Mouse (Mus musculus): ENCODE measurements around the gene Gm45717. TPM values are rescaled to one million over a fixed set of nuclear protein-coding genes. Genes with fewer than 3 reads are reported as not detected.

The Gm45717 gene
- total RNA-seq, 2 experiments from 2014 or later: not detected

- no peak for ATAC-seq (replicated peaks; ENCODE audit: low FRiP score, poor library complexity, severe bottlenecking)
Measured at GRCm38 (mm10) chr7:140912293-140912692, 43.4 kb downstream of the Gm45717 start.

DNA sequence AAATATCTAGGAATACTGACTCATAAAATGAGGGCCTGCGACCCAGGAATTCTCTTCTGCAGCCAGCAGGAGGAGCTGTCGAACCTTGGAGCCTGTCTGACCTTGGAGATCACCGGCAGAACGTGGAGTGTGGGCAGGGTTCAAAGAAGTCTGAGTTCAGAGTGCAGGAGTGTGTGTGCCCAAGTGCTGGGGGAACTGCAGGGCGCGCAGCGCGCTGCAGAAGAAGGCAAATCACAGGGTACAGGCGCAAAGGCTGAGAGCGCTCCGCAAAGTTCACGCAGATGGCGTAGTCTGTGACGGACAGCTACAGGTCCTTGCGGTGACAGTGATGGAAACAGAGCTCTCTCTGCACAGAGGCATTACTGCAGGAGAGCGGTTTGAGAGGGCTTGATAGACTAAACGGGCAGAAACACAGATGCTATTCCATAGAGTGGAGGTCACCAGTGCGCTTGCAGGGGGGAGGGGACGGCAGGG lies 47.1 kb downstream of the Gm45717 start:
- ATAC-seq (replicated peaks; ENCODE audit: low FRiP score, poor library complexity, severe bottlenecking): peak; percentile 82

- ATAC-seq (replicated peaks; ENCODE audit: low FRiP score, poor library complexity, severe bottlenecking): no peak
Measured at GRCm38 (mm10) chr7:140908181-140908580, 47.6 kb downstream of the Gm45717 start.

DNA sequence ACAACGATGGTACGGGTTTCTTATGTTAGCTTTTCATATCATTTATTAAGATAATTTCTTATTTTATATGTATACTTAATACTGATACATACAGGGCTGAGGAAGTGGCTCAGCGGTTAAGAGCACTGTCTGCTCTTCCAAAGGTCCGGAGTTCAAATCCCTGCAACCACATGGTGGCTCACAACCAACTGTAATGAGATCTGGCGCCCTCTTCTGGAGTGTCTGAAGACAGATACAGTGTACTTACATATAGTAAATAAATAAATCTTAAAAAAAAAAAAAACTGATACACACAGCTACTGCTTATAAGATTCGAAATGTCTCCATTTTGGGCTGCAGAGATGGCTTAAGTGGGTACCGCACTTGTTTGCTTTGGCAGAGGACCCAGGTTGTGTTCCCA lies 48.0 kb downstream of the Gm45717 start:
- no peak for ATAC-seq (replicated peaks; ENCODE audit: low FRiP score, poor library complexity, severe bottlenecking)

- ATAC-seq (replicated peaks; ENCODE audit: low FRiP score, poor library complexity, severe bottlenecking): no peak
Measured at GRCm38 (mm10) chr7:140907131-140907530, 48.6 kb downstream of the Gm45717 start.

DNA sequence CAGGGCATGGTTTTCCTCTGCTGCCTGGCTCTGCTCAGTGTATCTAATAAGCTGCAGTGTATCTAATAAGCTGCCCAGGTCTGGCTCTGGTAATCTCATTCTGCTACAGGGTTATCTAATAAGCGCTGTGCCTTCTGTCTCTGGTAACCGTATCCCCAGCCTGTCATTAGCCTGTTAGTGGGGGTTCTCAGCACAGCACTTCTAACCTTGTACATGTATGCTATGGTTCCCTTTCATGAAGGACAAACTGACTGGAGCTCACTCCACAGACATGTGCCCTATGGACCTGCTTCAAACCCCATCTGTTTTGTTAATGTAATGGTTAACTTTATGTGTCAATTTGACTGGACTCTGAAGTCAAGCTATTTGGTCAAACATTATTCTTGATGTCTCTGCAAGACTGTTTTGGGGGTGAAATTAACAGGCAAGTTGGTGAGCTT lies 50.1 kb downstream of the Gm45717 start:
- ATAC-seq (replicated peaks; ENCODE audit: low FRiP score, poor library complexity, severe bottlenecking): no peak

DNA sequence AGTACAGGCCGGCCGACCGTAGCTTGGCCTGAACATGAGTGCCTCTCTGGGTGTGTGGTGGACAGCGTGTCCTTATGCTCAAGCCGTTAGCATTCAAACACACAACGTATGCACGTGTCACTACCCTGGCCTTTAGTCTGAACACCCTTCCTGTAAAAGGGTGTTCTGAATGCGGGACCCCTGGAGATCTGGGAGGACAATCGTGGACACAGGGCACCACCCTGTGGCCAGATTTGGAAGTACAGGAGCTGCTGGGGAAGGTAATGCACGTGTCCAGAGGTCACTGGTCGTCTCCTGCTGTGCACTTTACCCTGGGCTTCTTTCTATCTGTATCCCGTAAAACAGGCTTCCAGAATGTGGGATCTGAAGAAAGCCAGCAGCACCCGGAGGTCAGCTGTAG lies 52.5 kb downstream of the Gm45717 start:
- peak; percentile 62 for ATAC-seq (replicated peaks; ENCODE audit: low FRiP score, poor library complexity, severe bottlenecking)

GRCm38 (mm10) chr7:140902036-140902875 lies 53.5 kb downstream of the Gm45717 start:
- no peak for ATAC-seq (replicated peaks; ENCODE audit: low FRiP score, poor library complexity, severe bottlenecking)

DNA sequence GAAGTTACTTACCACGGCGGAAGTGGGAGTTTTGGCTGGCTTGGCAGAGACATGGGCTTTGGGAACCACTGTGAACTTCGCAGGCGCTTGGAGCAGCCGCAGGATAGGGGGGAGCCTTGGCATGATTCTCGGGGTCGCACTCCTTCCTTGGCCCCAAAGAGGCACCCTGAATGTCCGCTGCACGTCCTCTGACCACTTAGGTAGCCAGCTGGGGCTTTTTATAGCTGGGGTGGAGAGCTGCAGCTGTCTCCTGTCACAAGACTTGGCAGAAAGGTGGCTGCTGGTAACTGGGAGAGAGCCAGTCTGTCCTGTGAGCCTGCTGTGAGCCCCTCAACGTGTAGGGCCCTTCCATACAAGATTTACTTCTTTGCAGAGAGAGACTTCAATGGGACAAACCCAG lies 55.5 kb downstream of the Gm45717 start, which contains the start of gene Cox8b:
Cox8b (minus strand) TSS at position 227 of the 400 bp plus-strand sequence.
- no peak for ATAC-seq (replicated peaks; ENCODE audit: low FRiP score, poor library complexity, severe bottlenecking)

Other genes starting within 250 kb of the Gm45717 start
- not detected in 2 replicates for gene Cyp2e1, start 192.2 kb downstream of the Gm45717 start, total RNA-seq (2015; ENCODE audit: low replicate concordance)
- not detected in 2 replicates for gene Cyp2e1, start 192.2 kb downstream of the Gm45717 start, total RNA-seq (2017; ENCODE audit: low replicate concordance)
- gene Syce1, start 168.1 kb downstream of the Gm45717 start, total RNA-seq (2015; ENCODE audit: low replicate concordance): not detected in 2 replicates
- gene Syce1, start 168.1 kb downstream of the Gm45717 start, total RNA-seq (2017; ENCODE audit: low replicate concordance): 0.60 TPM in 1 of 2 replicates, not detected in the other
- gene Zfp941, start 133.8 kb downstream of the Gm45717 start, total RNA-seq (2015; ENCODE audit: low replicate concordance): not detected in 2 replicates
- gene Zfp941, start 133.8 kb downstream of the Gm45717 start, total RNA-seq (2017; ENCODE audit: low replicate concordance): 0.28 and 0.51 TPM in 2 replicates
- gene Urah, start 120.9 kb downstream of the Gm45717 start, total RNA-seq (2015; ENCODE audit: low replicate concordance): not detected in 2 replicates
- gene Urah, start 120.9 kb downstream of the Gm45717 start, total RNA-seq (2017; ENCODE audit: low replicate concordance): not detected in 2 replicates
- not detected in 2 replicates for gene Scgb1c1, start 110.4 kb downstream of the Gm45717 start, total RNA-seq (2015; ENCODE audit: low replicate concordance)
- gene Scgb1c1, start 110.4 kb downstream of the Gm45717 start, total RNA-seq (2017; ENCODE audit: low replicate concordance): not detected in 2 replicates
- not detected in 2 replicates for gene Odf3, start 108.1 kb downstream of the Gm45717 start, total RNA-seq (2015; ENCODE audit: low replicate concordance)
- gene Odf3, start 108.1 kb downstream of the Gm45717 start, total RNA-seq (2017; ENCODE audit: low replicate concordance): not detected in 2 replicates
- gene Gm45785, start 99.6 kb downstream of the Gm45717 start, total RNA-seq (2015; ENCODE audit: low replicate concordance): not detected in 2 replicates
- not detected in 2 replicates for gene Gm45785, start 99.6 kb downstream of the Gm45717 start, total RNA-seq (2017; ENCODE audit: low replicate concordance)
- gene Ric8a, start 99.0 kb downstream of the Gm45717 start, total RNA-seq (2015; ENCODE audit: low replicate concordance): 9.2 and 16.3 TPM in 2 replicates
- gene Ric8a, start 99.0 kb downstream of the Gm45717 start, total RNA-seq (2017; ENCODE audit: low replicate concordance): 9.2 and 9.8 TPM in 2 replicates
- gene Bet1l, start 98.4 kb downstream of the Gm45717 start, total RNA-seq (2015; ENCODE audit: low replicate concordance): 10.4 and 14.8 TPM in 2 replicates
- gene Bet1l, start 98.4 kb downstream of the Gm45717 start, total RNA-seq (2017; ENCODE audit: low replicate concordance): 17.3 and 19.5 TPM in 2 replicates
- gene Psmd13, start 74.0 kb downstream of the Gm45717 start, total RNA-seq (2015; ENCODE audit: low replicate concordance): 13.1 and 37.0 TPM in 2 replicates
- 56.0 and 77.4 TPM in 2 replicates for gene Psmd13, start 74.0 kb downstream of the Gm45717 start, total RNA-seq (2017; ENCODE audit: low replicate concordance)
- 1.9 and 12.1 TPM in 2 replicates for gene Sirt3, start 73.6 kb downstream of the Gm45717 start, total RNA-seq (2015; ENCODE audit: low replicate concordance)
- gene Sirt3, start 73.6 kb downstream of the Gm45717 start, total RNA-seq (2017; ENCODE audit: low replicate concordance): 1.4 and 2.1 TPM in 2 replicates
- gene Cox8b, start 55.5 kb downstream of the Gm45717 start, total RNA-seq (2015; ENCODE audit: low replicate concordance): not detected in 2 replicates
- gene Cox8b, start 55.5 kb downstream of the Gm45717 start, total RNA-seq (2017; ENCODE audit: low replicate concordance): not detected in 2 replicates
- gene Nlrp6, start 35.0 kb downstream of the Gm45717 start, total RNA-seq (2015; ENCODE audit: low replicate concordance): not detected in 2 replicates
- gene Nlrp6, start 35.0 kb downstream of the Gm45717 start, total RNA-seq (2017; ENCODE audit: low replicate concordance): not detected in 2 replicates
- gene Pgghg, start 14.5 kb downstream of the Gm45717 start, total RNA-seq (2015; ENCODE audit: low replicate concordance): 0.38 and 3.8 TPM in 2 replicates
- gene Pgghg, start 14.5 kb downstream of the Gm45717 start, total RNA-seq (2017; ENCODE audit: low replicate concordance): 1.5 and 3.3 TPM in 2 replicates
- not detected in 2 replicates for gene Ifitm5, start 5.6 kb downstream of the Gm45717 start, total RNA-seq (2015; ENCODE audit: low replicate concordance)
- gene Ifitm5, start 5.6 kb downstream of the Gm45717 start, total RNA-seq (2017; ENCODE audit: low replicate concordance): 1.5 TPM in 1 of 2 replicates, not detected in the other
- 133 and 151 TPM in 2 replicates for gene Ifitm2, start 50 bp upstream of the Gm45717 start, total RNA-seq (2015; ENCODE audit: low replicate concordance)
- gene Ifitm2, start 50 bp upstream of the Gm45717 start, total RNA-seq (2017; ENCODE audit: low replicate concordance): 41.4 and 47.4 TPM in 2 replicates
- 31.8 and 47.3 TPM in 2 replicates for gene Ifitm1, start 11.3 kb upstream of the Gm45717 start, total RNA-seq (2015; ENCODE audit: low replicate concordance)
- gene Ifitm1, start 11.3 kb upstream of the Gm45717 start, total RNA-seq (2017; ENCODE audit: low replicate concordance): 0.70 and 11.8 TPM in 2 replicates
- 186 and 267 TPM in 2 replicates for gene Ifitm3, start 54.8 kb upstream of the Gm45717 start, total RNA-seq (2015; ENCODE audit: low replicate concordance)
- gene Ifitm3, start 54.8 kb upstream of the Gm45717 start, total RNA-seq (2017; ENCODE audit: low replicate concordance): 78.8 and 112 TPM in 2 replicates
- gene Ifitm6, start 62.0 kb upstream of the Gm45717 start, total RNA-seq (2015; ENCODE audit: low replicate concordance): 336 and 380 TPM in 2 replicates
- gene Ifitm6, start 62.0 kb upstream of the Gm45717 start, total RNA-seq (2017; ENCODE audit: low replicate concordance): 99.4 and 179 TPM in 2 replicates
- gene Gm17387, start 73.2 kb upstream of the Gm45717 start, total RNA-seq (2015; ENCODE audit: low replicate concordance): not detected in 2 replicates
- not detected in 2 replicates for gene Gm17387, start 73.2 kb upstream of the Gm45717 start, total RNA-seq (2017; ENCODE audit: low replicate concordance)
- gene B4galnt4, start 105.2 kb upstream of the Gm45717 start, total RNA-seq (2015; ENCODE audit: low replicate concordance): 0.84 TPM in 1 of 2 replicates, not detected in the other
- not detected in 2 replicates for gene B4galnt4, start 105.2 kb upstream of the Gm45717 start, total RNA-seq (2017; ENCODE audit: low replicate concordance)
- not detected in 2 replicates for gene Pkp3, start 122.3 kb upstream of the Gm45717 start, total RNA-seq (2015; ENCODE audit: low replicate concordance)
- gene Pkp3, start 122.3 kb upstream of the Gm45717 start, total RNA-seq (2017; ENCODE audit: low replicate concordance): not detected in 2 replicates
- 4.2 TPM in 1 of 2 replicates, not detected in the other for gene Sigirr, start 144.6 kb upstream of the Gm45717 start, total RNA-seq (2015; ENCODE audit: low replicate concordance)
- gene Sigirr, start 144.6 kb upstream of the Gm45717 start, total RNA-seq (2017; ENCODE audit: low replicate concordance): 2.8 and 4.4 TPM in 2 replicates
- gene Ano9, start 161.9 kb upstream of the Gm45717 start, total RNA-seq (2015; ENCODE audit: low replicate concordance): not detected in 2 replicates
- not detected in 2 replicates for gene Ano9, start 161.9 kb upstream of the Gm45717 start, total RNA-seq (2017; ENCODE audit: low replicate concordance)
- gene Ptdss2, start 166.4 kb upstream of the Gm45717 start, total RNA-seq (2015; ENCODE audit: low replicate concordance): 123 and 158 TPM in 2 replicates
- gene Ptdss2, start 166.4 kb upstream of the Gm45717 start, total RNA-seq (2017; ENCODE audit: low replicate concordance): 153 and 164 TPM in 2 replicates
- 11.9 and 13.8 TPM in 2 replicates for gene Rnh1, start 216.9 kb upstream of the Gm45717 start, total RNA-seq (2015; ENCODE audit: low replicate concordance)
- gene Rnh1, start 216.9 kb upstream of the Gm45717 start, total RNA-seq (2017; ENCODE audit: low replicate concordance): 15.1 and 15.7 TPM in 2 replicates
- gene Hras, start 238.1 kb upstream of the Gm45717 start, total RNA-seq (2015; ENCODE audit: low replicate concordance): 3.8 and 24.9 TPM in 2 replicates
- gene Hras, start 238.1 kb upstream of the Gm45717 start, total RNA-seq (2017; ENCODE audit: low replicate concordance): 11.4 and 20.8 TPM in 2 replicates
- gene Lrrc56, start 238.2 kb upstream of the Gm45717 start, total RNA-seq (2015; ENCODE audit: low replicate concordance): 2.1 TPM in 1 of 2 replicates, not detected in the other
- gene Lrrc56, start 238.2 kb upstream of the Gm45717 start, total RNA-seq (2017; ENCODE audit: low replicate concordance): 0.94 and 1.8 TPM in 2 replicates